13 mouse cellular contexts compared by ENCODE assay signal in the genomic region with DNA sequence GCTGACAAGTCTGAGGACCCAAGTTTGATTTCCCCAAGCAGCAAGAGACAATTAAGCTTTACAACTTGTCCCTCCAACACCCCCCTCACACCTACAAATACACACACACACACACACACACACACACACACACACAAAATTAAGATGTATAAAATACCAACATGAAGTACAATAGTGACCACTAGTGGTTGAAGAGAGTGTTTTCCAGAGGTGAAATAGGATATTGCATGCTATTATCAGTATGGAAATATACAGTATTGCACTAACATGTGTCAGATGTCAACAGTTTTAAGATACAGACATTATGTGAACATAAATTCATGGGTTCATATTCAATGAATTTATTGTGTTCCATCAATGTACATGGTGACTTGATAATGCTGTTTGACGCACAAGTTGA.
DNase-seq lines count a peak whose midpoint lies in the region; ATAC-seq and TF ChIP-seq lines count a peak whose summit lies in the region.
"Had no signal": no experiment of that assay in that cellular context is flagged by ENCODE, and none has a peak within 500 bp of the region (broad histone marks: within the 10 kb centered on the region; RNA-seq: fewer than 3 reads in every experiment).

No protein-coding gene starts in this region.

- H3K4me2 ChIP-seq in heart, postnatal 0 days (ENCODE audit: low read depth, low read length) = no peak overlapping the region
- H3K4me2 ChIP-seq in liver, postnatal 0 days (ENCODE audit: low read depth, low read length) = no peak overlapping the region
- H3K4me2 ChIP-seq in forebrain, postnatal 0 days (ENCODE audit: low read depth) = no peak overlapping the region
- H3K4me2 ChIP-seq: heart, embryonic 13.5 days; neural tube, embryonic 15.5 days had no signal

- no peak overlapping the region for H3K4me3 ChIP-seq in heart, postnatal 0 days (ENCODE audit: low read depth, low read length)
- no peak overlapping the region for H3K4me3 ChIP-seq in liver, postnatal 0 days (ENCODE audit: low read depth, low read length)
- H3K4me3 ChIP-seq in forebrain, postnatal 0 days (ENCODE audit: low read depth, low read length) = no peak overlapping the region
- H3K4me3 ChIP-seq: heart, embryonic 13.5 days; neural tube, embryonic 15.5 days had no signal

- H3K4me1 ChIP-seq in heart, postnatal 0 days (ENCODE audit: control insufficient read depth, insufficient read depth) = no peaks in the 10 kb centered on the region
- no peaks in the 10 kb centered on the region for H3K4me1 ChIP-seq in liver, postnatal 0 days (ENCODE audit: insufficient read depth)
- no peaks in the 10 kb centered on the region for H3K4me1 ChIP-seq in forebrain, postnatal 0 days (ENCODE audit: insufficient read depth)
- H3K4me1 ChIP-seq: heart, embryonic 13.5 days; neural tube, embryonic 15.5 days had no signal

- H3K27me3 ChIP-seq in heart, postnatal 0 days (ENCODE audit: control insufficient read depth, insufficient read depth, low read length) = no peaks in the 10 kb centered on the region
- no peaks in the 10 kb centered on the region for H3K27me3 ChIP-seq in liver, postnatal 0 days (ENCODE audit: insufficient read depth, low read length)
- no peaks in the 10 kb centered on the region for H3K27me3 ChIP-seq in forebrain, postnatal 0 days (ENCODE audit: insufficient read depth, low read length)
- H3K27me3 ChIP-seq: heart, embryonic 13.5 days; neural tube, embryonic 15.5 days had no signal

- no peak overlapping the region for H3K9ac ChIP-seq in heart, postnatal 0 days (replicated peaks; ENCODE audit: low read depth, low read length)
- no peak overlapping the region for H3K9ac ChIP-seq in liver, postnatal 0 days (replicated peaks)
- H3K9ac ChIP-seq in forebrain, postnatal 0 days = no peak overlapping the region
- H3K9ac ChIP-seq: heart, embryonic 13.5 days; neural tube, embryonic 15.5 days had no signal

- H3K27ac ChIP-seq in heart, postnatal 0 days (ENCODE audit: low read depth) = no peak overlapping the region
- H3K27ac ChIP-seq in liver, postnatal 0 days (ENCODE audit: low read depth) = no peak overlapping the region
- H3K27ac ChIP-seq in forebrain, postnatal 0 days (ENCODE audit: low read depth, low read length) = no peak overlapping the region
- H3K27ac ChIP-seq: heart, embryonic 13.5 days; neural tube, embryonic 15.5 days had no signal

- 89% methylated on average over 1 of the region's 1 CpGs for WGBS in heart, postnatal 0 days
- 69% methylated on average over 1 of the region's 1 CpGs for WGBS in liver, postnatal 0 days (ENCODE audit: insufficient replicate concordance)
- WGBS in forebrain, postnatal 0 days = 98% methylated on average over 1 of the region's 1 CpGs

- no peak for ATAC-seq in heart, postnatal 0 days (ENCODE audit: insufficient read depth, low read depth)
- no peak for ATAC-seq in liver, postnatal 0 days
- ATAC-seq in forebrain, postnatal 0 days = no peak

- no peak for TF ChIP-seq EP300 in heart, postnatal 0 days (IDR thresholded peaks at IDR 0.05; ENCODE audit: low read depth)
- TF ChIP-seq EP300 in liver, postnatal 0 days (IDR thresholded peaks at IDR 0.05; ENCODE audit: low read depth) = no peak

- no peaks in the 10 kb centered on the region for H3K36me3 ChIP-seq in heart, postnatal 0 days (replicated peaks; ENCODE audit: control insufficient read depth, insufficient read depth, low read length)
- H3K36me3 ChIP-seq in liver, postnatal 0 days (replicated peaks; ENCODE audit: insufficient read depth, low read length) = no peaks in the 10 kb centered on the region
- no peaks in the 10 kb centered on the region for H3K36me3 ChIP-seq in forebrain, postnatal 0 days (ENCODE audit: insufficient read depth)
- H3K36me3 ChIP-seq: heart, embryonic 13.5 days; neural tube, embryonic 15.5 days had no signal

- peak; percentile 72 for TF ChIP-seq CTCF in heart, postnatal 0 days (IDR thresholded peaks at IDR 0.05; ENCODE audit: low read depth)
- peak; percentile 44 for TF ChIP-seq CTCF in liver, postnatal 0 days (IDR thresholded peaks at IDR 0.05; ENCODE audit: low read depth)
- TF ChIP-seq CTCF in forebrain, postnatal 0 days (IDR thresholded peaks at IDR 0.05; ENCODE audit: low read depth) = peak; percentile 65

- DNase-seq in heart, postnatal 0 days (ENCODE audit: low spot score) = peak; percentile 13
- no peak for DNase-seq in heart, adult 9 months (ENCODE audit: low spot score in 2 of 2)
- no peak for DNase-seq in liver, postnatal 0 days
- no peak for DNase-seq in liver
- peak; percentile 22 for DNase-seq in MEL-GATA-1-ER (ENCODE audit: extremely low read depth, low read depth)
- peak; percentile 4 for DNase-seq in forebrain, postnatal 0 days
- DNase-seq in thymus, postnatal 14 days = no peak
- no peak for DNase-seq in spleen, adult 12 weeks (ENCODE audit: low spot score)
- DNase-seq: adrenal gland, postnatal 14 days; cerebellum, postnatal 36 days; kidney, adult 11 months had no signal

- no peaks in the 10 kb centered on the region for H3K9me3 ChIP-seq in heart, postnatal 0 days (replicated peaks; ENCODE audit: control insufficient read depth, low read length)
- H3K9me3 ChIP-seq in liver, postnatal 0 days (ENCODE audit: low read length) = no peaks in the 10 kb centered on the region
- H3K9me3 ChIP-seq in forebrain, postnatal 0 days (ENCODE audit: low read length) = no peaks in the 10 kb centered on the region
- H3K9me3 ChIP-seq: heart, embryonic 13.5 days; neural tube, embryonic 15.5 days had no signal

Comparison
In these comparisons a context has a peak if more than half of its experiments do, and no peak if none do; other contexts are left out.
1. DNase-seq: peak in heart, postnatal 0 days (single experiment), MEL-GATA-1-ER (single experiment) and forebrain, postnatal 0 days (single experiment); none in heart, adult 9 months (0 of 2), liver, postnatal 0 days (single experiment), liver (single experiment), thymus, postnatal 14 days (single experiment) and spleen, adult 12 weeks (single experiment).
2. Peak in every context shown above with its lines, with median percentiles within 50 percentile points of each other: CTCF ChIP-seq.